Mouse (Mus musculus): ENCODE measurements around the gene Trim63.
"Not testable (repeated sequence)": the region's sequence is repeated elsewhere in the genome, so short reads cannot be mapped to it uniquely, and the experiment has no call there.

Trim63 gene

GRCm38 (mm10) chr4:134314876-134315275 lies at the start of gene Trim63:
Gene Trim63, plus strand, starts transcription at chr4:134315120.
- in situ Hi-C loops (cut with MboI, MseI): no loop called here

GRCm38 (mm10) chr4:134265860-134266585 lies 48.9 kb upstream of the Trim63 start:
- in situ Hi-C loops (cut with MboI, MseI): no loop called here

- in situ Hi-C loops (cut with MboI, MseI): no loop called here
Measured at GRCm38 (mm10) chr4:134268102-134268655, 46.7 kb upstream of the Trim63 start.

GRCm38 (mm10) chr4:134269622-134270021 lies 45.3 kb upstream of the Trim63 start:
- in situ Hi-C loops (cut with MboI, MseI): not testable (repeated sequence)

GRCm38 (mm10) chr4:134271979-134272378 lies 42.9 kb upstream of the Trim63 start:
- in situ Hi-C loops (cut with MboI, MseI): no loop called here

GRCm38 (mm10) chr4:134272731-134273416 lies 42.0 kb upstream of the Trim63 start:
- in situ Hi-C loops (cut with MboI, MseI): no loop called here

- in situ Hi-C loops (cut with MboI, MseI): no loop called here
Measured at GRCm38 (mm10) chr4:134273417-134274345, 41.2 kb upstream of the Trim63 start.

- in situ Hi-C loops (cut with MboI, MseI): no loop called here
Measured at GRCm38 (mm10) chr4:134284942-134285341, 30.0 kb upstream of the Trim63 start.

- in situ Hi-C loops (cut with MboI, MseI): no loop called here
Measured at GRCm38 (mm10) chr4:134286226-134287167, 28.4 kb upstream of the Trim63 start.

- in situ Hi-C loops (cut with MboI, MseI): no loop called here
Measured at GRCm38 (mm10) chr4:134287168-134287564, 27.8 kb upstream of the Trim63 start.

GRCm38 (mm10) chr4:134287575-134288025 lies 27.3 kb upstream of the Trim63 start, which contains the start of gene Pdik1l:
Gene Pdik1l, minus strand, starts transcription at chr4:134287895.
- in situ Hi-C loops (cut with MboI, MseI): no loop called here

GRCm38 (mm10) chr4:134288397-134289256 lies 26.3 kb upstream of the Trim63 start:
- in situ Hi-C loops (cut with MboI, MseI): no loop called here

- in situ Hi-C loops (cut with MboI, MseI): no loop called here
Measured at GRCm38 (mm10) chr4:134292067-134292466, 22.9 kb upstream of the Trim63 start.

- in situ Hi-C loops (cut with MboI, MseI): no loop called here
Measured at GRCm38 (mm10) chr4:134293061-134293691, 21.7 kb upstream of the Trim63 start.

- in situ Hi-C loops (cut with MboI, MseI): no loop called here
Measured at GRCm38 (mm10) chr4:134293692-134294163, 21.2 kb upstream of the Trim63 start.

GRCm38 (mm10) chr4:134296096-134296495 lies 18.8 kb upstream of the Trim63 start:
- in situ Hi-C loops (cut with MboI, MseI): not testable (repeated sequence)

- in situ Hi-C loops (cut with MboI, MseI): no loop called here
Measured at GRCm38 (mm10) chr4:134296523-134296922, 18.4 kb upstream of the Trim63 start.

- in situ Hi-C loops (cut with MboI, MseI): no loop called here
Measured at GRCm38 (mm10) chr4:134297369-134297768, 17.6 kb upstream of the Trim63 start.
